Mouse (Mus musculus): ENCODE data around the gene Fam53b. TPM values are rescaled to one million over a fixed set of nuclear protein-coding genes. Genes with fewer than 3 reads are reported as not detected.
A peak's percentile ranks its signal among the peaks of the same experiment; 100 is the strongest.

Gene Fam53b
- polyA plus RNA-seq, 1 experiment, result 26.5 TPM

DNA sequence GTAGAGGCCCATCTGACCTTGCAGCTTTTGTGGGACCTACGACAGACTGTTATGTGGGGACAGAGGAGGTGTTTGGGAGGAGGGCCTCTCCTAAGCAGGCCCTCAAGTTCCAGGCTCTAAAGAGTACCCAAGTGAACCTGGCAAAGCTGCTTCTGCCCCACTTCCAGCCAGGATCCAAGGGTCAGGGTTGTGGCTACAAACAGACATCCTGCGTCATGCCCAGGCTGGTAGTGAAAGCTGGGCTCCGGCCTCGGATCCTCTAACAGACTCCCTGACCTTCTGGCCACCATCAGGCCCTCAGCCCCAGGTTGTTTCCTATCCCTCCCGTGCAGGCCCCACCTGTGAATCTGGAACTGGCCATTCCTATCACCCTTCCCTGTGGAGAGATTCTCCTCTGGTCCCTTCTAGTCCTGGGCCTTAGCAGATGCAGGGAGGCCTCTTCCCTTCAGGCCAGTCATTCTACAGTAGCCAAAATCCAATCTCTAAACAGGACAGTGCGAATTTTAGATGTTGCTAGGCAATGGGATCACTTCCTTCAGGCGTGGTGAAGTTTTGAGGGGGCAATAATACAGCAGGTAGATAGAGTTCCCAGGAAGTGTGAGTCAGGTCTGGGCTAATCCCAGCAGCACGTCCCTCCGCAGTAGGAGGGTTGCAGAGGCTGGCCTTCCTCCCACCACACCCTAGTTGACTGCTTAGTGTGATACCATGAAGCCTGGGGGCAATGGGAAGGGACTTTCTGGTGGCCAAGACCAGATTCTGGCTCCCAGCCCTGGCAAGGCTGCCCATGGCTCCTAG lies 110.0 kb downstream of the Fam53b start:
- H3K4me2 ChIP-seq (ENCODE audit: low read depth), result no peak overlapping the region
- no peaks in the 10 kb centered on the region for H3K79me2 ChIP-seq (ENCODE audit: control insufficient read depth, insufficient read depth)
- TF ChIP-seq TCF3 (IDR thresholded peaks at IDR 0.05; ENCODE audit: insufficient read length, low read depth) (no peak), E2F4 (IDR thresholded peaks at IDR 0.05; ENCODE audit: insufficient read depth) (no peak), MYOD1 (IDR thresholded peaks at IDR 0.05; ENCODE audit: control insufficient read depth in 1 of 3, insufficient read length in 2 of 3, low read depth in 2 of 3) (no peak), POLR2AphosphoS2 (IDR thresholded peaks at IDR 0.05; ENCODE audit: insufficient read length, low read depth) (no peak), MYOG (IDR thresholded peaks at IDR 0.05; ENCODE audit: control insufficient read depth in 1 of 3, insufficient read depth in 1 of 3, insufficient read length in 2 of 3, low read depth in 2 of 3) (peak in 1 of 3 experiments; percentile 9), USF1 (IDR thresholded peaks at IDR 0.05; ENCODE audit: low read depth) (no peak)
- no peaks in the 10 kb centered on the region for H3K36me3 ChIP-seq (ENCODE audit: control insufficient read depth, insufficient read depth)
- H3ac ChIP-seq (ENCODE audit: control insufficient read depth, insufficient read length), result no peak overlapping the region
- H3K27me3 ChIP-seq (ENCODE audit: control insufficient read depth, insufficient read depth, insufficient read length), result no peaks in the 10 kb centered on the region
- H3K4me3 ChIP-seq, result no peak overlapping the region

GRCm38 (mm10) chr7:132702492-132703070 lies 111.1 kb downstream of the Fam53b start:
- H3K4me3 ChIP-seq, result no peak overlapping the region
- H3ac ChIP-seq (ENCODE audit: control insufficient read depth, insufficient read length), result no peak overlapping the region
- no peaks in the 10 kb centered on the region for H3K27me3 ChIP-seq (ENCODE audit: control insufficient read depth, insufficient read depth, insufficient read length)
- no peak for TF ChIP-seq POLR2AphosphoS2 (IDR thresholded peaks at IDR 0.05; ENCODE audit: insufficient read length, low read depth)
- peak in 2 of 3 experiments; percentile 15 to 67 for TF ChIP-seq MYOD1 (IDR thresholded peaks at IDR 0.05; ENCODE audit: control insufficient read depth in 1 of 3, insufficient read length in 2 of 3, low read depth in 2 of 3)
- TF ChIP-seq MYOG (IDR thresholded peaks at IDR 0.05; ENCODE audit: control insufficient read depth in 1 of 3, insufficient read depth in 1 of 3, insufficient read length in 2 of 3, low read depth in 2 of 3), result peak in 2 of 3 experiments; percentile 32 to 61
- no peaks in the 10 kb centered on the region for H3K36me3 ChIP-seq (ENCODE audit: control insufficient read depth, insufficient read depth)
- peak overlapping the region; percentile 8 for H3K4me2 ChIP-seq (ENCODE audit: low read depth)
- no peaks in the 10 kb centered on the region for H3K79me2 ChIP-seq (ENCODE audit: control insufficient read depth, insufficient read depth)

DNA sequence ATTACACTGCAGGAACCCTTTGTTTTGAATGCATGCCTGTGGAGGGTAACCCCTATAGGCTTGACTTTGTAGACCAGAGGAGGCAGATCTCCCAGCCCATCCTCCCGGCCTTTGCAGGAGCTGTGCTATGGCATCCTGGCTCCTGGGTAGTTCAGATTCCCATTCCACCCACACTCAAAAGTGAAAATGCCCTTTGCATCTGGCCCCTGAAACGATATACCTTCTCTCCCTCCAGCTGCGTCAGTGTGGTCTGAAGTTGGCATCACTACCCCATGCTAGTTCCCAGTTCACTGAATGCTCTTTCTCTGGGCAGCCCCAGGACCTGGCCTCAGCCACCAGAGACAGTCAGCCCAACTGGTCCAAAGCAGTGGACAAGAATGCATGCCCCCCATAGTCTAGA lies 111.7 kb downstream of the Fam53b start:
- Histone ChIP-seq H3K4me2 (ENCODE audit: low read depth) (peak overlapping the region; percentile 8), H3K27me3 (ENCODE audit: control insufficient read depth, insufficient read depth, insufficient read length) (no peaks in the 10 kb centered on the region), H3ac (ENCODE audit: control insufficient read depth, insufficient read length) (no peak overlapping the region), H3K36me3 (ENCODE audit: control insufficient read depth, insufficient read depth) (no peaks in the 10 kb centered on the region), H3K4me3 (no peak overlapping the region), H3K79me2 (ENCODE audit: control insufficient read depth, insufficient read depth) (no peaks in the 10 kb centered on the region)
- TF ChIP-seq MYOD1 (IDR thresholded peaks at IDR 0.05; ENCODE audit: control insufficient read depth in 1 of 3, insufficient read length in 2 of 3, low read depth in 2 of 3) (peak in 1 of 3 experiments; percentile 60), SRF (IDR thresholded peaks at IDR 0.05; ENCODE audit: control insufficient read depth, insufficient read length, low read depth) (no peak)

- H3K4me3 ChIP-seq, result no peak overlapping the region
- H3ac ChIP-seq (ENCODE audit: control insufficient read depth, insufficient read length), result no peak overlapping the region
- no peak overlapping the region for H3K4me2 ChIP-seq (ENCODE audit: low read depth)
- no peaks in the 10 kb centered on the region for H3K36me3 ChIP-seq (ENCODE audit: control insufficient read depth, insufficient read depth)
- peak in 1 of 3 experiments; percentile 2 for TF ChIP-seq MYOD1 (IDR thresholded peaks at IDR 0.05; ENCODE audit: control insufficient read depth in 1 of 3, insufficient read length in 2 of 3, low read depth in 2 of 3)
- no peak for TF ChIP-seq CEBPB (IDR thresholded peaks at IDR 0.05; ENCODE audit: insufficient read depth, poor library complexity, severe bottlenecking)
- no peaks in the 10 kb centered on the region for H3K27me3 ChIP-seq (ENCODE audit: control insufficient read depth, insufficient read depth, insufficient read length)
- no peaks in the 10 kb centered on the region for H3K79me2 ChIP-seq (ENCODE audit: control insufficient read depth, insufficient read depth)
These were observed 112.3 kb downstream of the Fam53b start for GRCm38 (mm10) chr7:132701412-132701811.

- Histone ChIP-seq H3K4me2 (ENCODE audit: low read depth) (peak overlapping the region; percentile 30), H3ac (ENCODE audit: control insufficient read depth, insufficient read length) (no peak overlapping the region), H3K27me3 (ENCODE audit: control insufficient read depth, insufficient read depth, insufficient read length) (no peaks in the 10 kb centered on the region), H3K79me2 (ENCODE audit: control insufficient read depth, insufficient read depth) (no peaks in the 10 kb centered on the region), H3K4me3 (no peak overlapping the region), H3K36me3 (ENCODE audit: control insufficient read depth, insufficient read depth) (no peaks in the 10 kb centered on the region)
- TF ChIP-seq REST (IDR thresholded peaks at IDR 0.05; ENCODE audit: insufficient read depth, insufficient read length) (no peak), SRF (IDR thresholded peaks at IDR 0.05; ENCODE audit: control insufficient read depth, insufficient read length, low read depth) (no peak), POLR2AphosphoS2 (IDR thresholded peaks at IDR 0.05; ENCODE audit: insufficient read length, low read depth) (no peak), MAX (IDR thresholded peaks at IDR 0.05; ENCODE audit: low read depth) (no peak), MYOG (IDR thresholded peaks at IDR 0.05; ENCODE audit: control insufficient read depth in 1 of 3, insufficient read depth in 1 of 3, insufficient read length in 2 of 3, low read depth in 2 of 3) (peak; percentile 47 to 98 (median 69)), USF1 (IDR thresholded peaks at IDR 0.05; ENCODE audit: low read depth) (no peak), CEBPB (IDR thresholded peaks at IDR 0.05; ENCODE audit: insufficient read depth, poor library complexity, severe bottlenecking) (no peak), TCF3 (IDR thresholded peaks at IDR 0.05; ENCODE audit: insufficient read length, low read depth) (peak; percentile 77), MYOD1 (IDR thresholded peaks at IDR 0.05; ENCODE audit: control insufficient read depth in 1 of 3, insufficient read length in 2 of 3, low read depth in 2 of 3) (peak; percentile 51 to 91 (median 69)), TCF12 (IDR thresholded peaks at IDR 0.05; ENCODE audit: insufficient read depth, poor library complexity, severe bottlenecking) (peak; percentile 62), POLR2A (IDR thresholded peaks at IDR 0.05; ENCODE audit: insufficient read length, low read depth) (no peak), E2F4 (IDR thresholded peaks at IDR 0.05; ENCODE audit: insufficient read depth) (no peak)
These were observed 113.6 kb downstream of the Fam53b start for GRCm38 (mm10) chr7:132700107-132700506.
